Mouse (Mus musculus): ENCODE measurements at regions not wholly inside any gene's neighbourhood (a gene's known extent, or its start where the extent isn't known, plus 50 kb on each side); places are given as distances from the start of the nearest gene placed in this dataset.

DNA sequence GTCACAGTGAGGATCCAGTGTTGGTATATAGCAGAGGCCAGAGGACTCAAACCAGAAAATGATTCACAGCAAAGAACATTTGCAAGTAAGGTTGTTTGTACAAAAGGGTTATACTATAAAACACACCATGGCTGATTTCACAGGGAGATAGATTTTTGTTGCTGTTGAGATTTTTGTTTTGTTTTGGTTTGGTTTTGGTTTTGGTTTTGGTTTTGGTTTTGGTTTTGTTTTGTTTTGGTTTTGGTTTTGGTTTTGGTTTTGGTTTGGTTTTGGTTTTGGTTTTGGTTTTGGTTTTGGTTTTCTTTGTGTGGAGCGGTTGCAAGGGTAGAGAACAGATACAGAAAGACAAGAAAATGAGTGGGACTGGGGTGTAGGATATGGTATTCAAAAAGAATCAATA is 301.1 kb upstream of the Rack1 start:
- TF ChIP-seq POLR2A (IDR thresholded peaks at IDR 0.05; ENCODE audit: borderline replicate concordance, control insufficient read depth, low read depth, low read length) = no peak
- TF ChIP-seq CTCF (IDR thresholded peaks at IDR 0.05; ENCODE audit: control insufficient read depth, insufficient read depth, low read length) = no peak
- WGBS = 69% methylated on average over 1 of the region's 1 CpGs
- Histone ChIP-seq H3K4me3 (replicated peaks; ENCODE audit: control insufficient read depth, low read depth, low read length) (no peak overlapping the region), H3K27ac (ENCODE audit: control insufficient read depth, insufficient read depth, low read depth, low read length, poor library complexity) (no peak overlapping the region), H3K4me1 (ENCODE audit: control insufficient read depth, insufficient read depth, low read length) (no peaks in the 10 kb centered on the region)

DNA sequence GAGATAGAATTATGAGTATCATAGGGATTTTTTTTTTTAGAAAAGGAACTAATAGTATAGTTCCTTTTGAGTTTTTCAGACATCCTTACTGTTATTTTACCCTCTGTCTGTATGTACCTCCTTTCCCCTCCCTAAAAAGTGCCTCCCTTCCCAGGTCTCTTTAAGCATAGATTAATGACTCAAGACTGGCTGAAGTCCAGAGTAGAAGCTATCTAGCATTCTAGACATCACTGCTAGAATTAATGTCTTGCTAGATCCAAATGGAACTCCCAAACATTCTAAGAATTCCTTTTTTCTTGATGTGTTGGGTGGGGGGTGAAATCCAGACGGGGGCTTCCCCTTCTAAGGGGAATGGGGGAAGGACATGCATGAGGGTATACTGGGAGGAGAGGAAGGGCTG is 311.8 kb upstream of the Rack1 start:
- no peak overlapping the region for H3K4me3 ChIP-seq (replicated peaks; ENCODE audit: control insufficient read depth, low read depth, low read length)
- H3K4me1 ChIP-seq (ENCODE audit: control insufficient read depth, insufficient read depth, low read length) = no peaks in the 10 kb centered on the region
- no peak overlapping the region for H3K27ac ChIP-seq (ENCODE audit: control insufficient read depth, insufficient read depth, low read depth, low read length, poor library complexity)
- WGBS = 65% methylated on average over 1 of the region's 1 CpGs
- TF ChIP-seq CTCF (IDR thresholded peaks at IDR 0.05; ENCODE audit: control insufficient read depth, insufficient read depth, low read length) (no peak), POLR2A (IDR thresholded peaks at IDR 0.05; ENCODE audit: borderline replicate concordance, control insufficient read depth, low read depth, low read length) (no peak)

GRCm38 (mm10) chr11:48464036-48464435 is 336.1 kb upstream of the Rack1 start:
- 65% methylated on average over 4 of the region's 4 CpGs for WGBS
- H3K27ac ChIP-seq (ENCODE audit: control insufficient read depth, insufficient read depth, low read depth, low read length, poor library complexity) = no peak overlapping the region
- no peak for TF ChIP-seq POLR2A (IDR thresholded peaks at IDR 0.05; ENCODE audit: borderline replicate concordance, control insufficient read depth, low read depth, low read length)
- TF ChIP-seq CTCF (IDR thresholded peaks at IDR 0.05; ENCODE audit: control insufficient read depth, insufficient read depth, low read length) = no peak
- H3K4me1 ChIP-seq (ENCODE audit: control insufficient read depth, insufficient read depth, low read length) = no peaks in the 10 kb centered on the region
- H3K4me3 ChIP-seq (replicated peaks; ENCODE audit: control insufficient read depth, low read depth, low read length) = no peak overlapping the region

- 74% methylated on average over 1 of the region's 1 CpGs for WGBS
- Histone ChIP-seq H3K27ac (ENCODE audit: control insufficient read depth, insufficient read depth, low read depth, low read length, poor library complexity) (no peak overlapping the region), H3K4me3 (replicated peaks; ENCODE audit: control insufficient read depth, low read depth, low read length) (no peak overlapping the region), H3K4me1 (ENCODE audit: control insufficient read depth, insufficient read depth, low read length) (no peaks in the 10 kb centered on the region)
- TF ChIP-seq POLR2A (IDR thresholded peaks at IDR 0.05; ENCODE audit: borderline replicate concordance, control insufficient read depth, low read depth, low read length) (no peak), CTCF (IDR thresholded peaks at IDR 0.05; ENCODE audit: control insufficient read depth, insufficient read depth, low read length) (no peak)
Observed at GRCm38 (mm10) chr11:48449883-48450282, 350.2 kb upstream of the Rack1 start.

DNA sequence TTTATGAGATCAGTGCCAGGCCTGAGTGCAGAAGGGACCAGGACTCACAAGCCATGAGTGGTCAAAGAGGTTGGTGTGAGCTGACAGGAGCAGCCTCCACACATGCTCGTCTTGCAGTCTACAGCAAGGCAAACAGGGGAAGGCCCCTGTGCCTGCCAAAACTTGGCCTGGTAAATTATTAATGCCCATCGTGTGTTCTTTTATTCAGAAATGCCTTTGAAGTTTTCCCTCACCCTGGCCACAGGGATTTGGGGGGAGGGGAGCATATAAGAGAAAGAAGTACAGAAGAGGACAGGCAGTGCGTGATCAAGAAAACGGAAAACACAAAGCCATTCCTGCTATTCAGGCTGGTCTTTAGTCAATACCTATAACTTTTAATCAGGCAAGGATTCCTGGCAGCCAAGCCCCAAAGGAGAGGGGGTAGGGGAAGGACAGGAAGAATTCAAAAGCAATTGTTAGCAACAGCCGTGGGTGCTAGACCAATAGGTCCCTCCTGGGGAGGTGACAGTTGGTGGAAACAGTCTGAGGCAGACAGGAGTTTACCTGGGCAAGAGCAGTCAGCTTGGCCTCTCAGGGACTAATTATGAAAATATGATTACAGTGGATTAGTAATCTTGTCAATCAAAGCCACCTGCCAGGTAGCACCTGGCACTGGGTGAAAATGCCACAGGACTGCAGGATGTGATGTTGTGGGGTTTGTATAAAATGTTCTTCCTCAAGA is 357.4 kb upstream of the Rack1 start:
- Histone ChIP-seq H3K4me1 (ENCODE audit: control insufficient read depth, insufficient read depth, low read length) (no peaks in the 10 kb centered on the region), H3K4me3 (replicated peaks; ENCODE audit: control insufficient read depth, low read depth, low read length) (no peak overlapping the region), H3K27ac (ENCODE audit: control insufficient read depth, insufficient read depth, low read depth, low read length, poor library complexity) (no peak overlapping the region)
- 65% methylated on average over 5 of the region's 5 CpGs for WGBS
- TF ChIP-seq CTCF (IDR thresholded peaks at IDR 0.05; ENCODE audit: control insufficient read depth, insufficient read depth, low read length) (no peak), POLR2A (IDR thresholded peaks at IDR 0.05; ENCODE audit: borderline replicate concordance, control insufficient read depth, low read depth, low read length) (no peak)

GRCm38 (mm10) chr11:48436712-48437111 is 363.4 kb upstream of the Rack1 start:
- WGBS = 85% methylated on average over 3 of the region's 3 CpGs
- Histone ChIP-seq H3K4me1 (ENCODE audit: control insufficient read depth, insufficient read depth, low read length) (no peaks in the 10 kb centered on the region), H3K27ac (ENCODE audit: control insufficient read depth, insufficient read depth, low read depth, low read length, poor library complexity) (no peak overlapping the region), H3K4me3 (replicated peaks; ENCODE audit: control insufficient read depth, low read depth, low read length) (no peak overlapping the region)
- TF ChIP-seq POLR2A (IDR thresholded peaks at IDR 0.05; ENCODE audit: borderline replicate concordance, control insufficient read depth, low read depth, low read length) (no peak), CTCF (IDR thresholded peaks at IDR 0.05; ENCODE audit: control insufficient read depth, insufficient read depth, low read length) (no peak)

DNA sequence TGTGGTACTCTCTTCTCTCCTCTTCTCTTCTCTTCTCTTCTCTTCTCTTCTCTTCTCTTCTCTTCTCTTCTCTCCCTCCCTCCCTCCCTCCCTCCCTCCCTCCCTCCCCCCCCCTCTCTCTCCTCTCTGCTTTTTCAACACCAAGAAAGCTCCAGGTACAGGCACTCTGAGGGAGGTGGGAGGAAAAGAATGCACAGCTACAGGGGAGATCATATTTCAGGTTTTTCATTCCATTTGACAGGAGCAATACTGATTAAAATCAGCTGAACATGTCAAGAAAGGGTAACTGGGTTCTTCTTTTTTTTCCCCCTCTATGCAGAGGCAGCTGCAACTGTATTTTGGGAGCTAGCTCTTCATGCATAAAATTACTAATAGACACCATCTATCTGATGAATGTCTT is 368.8 kb upstream of the Rack1 start:
- no peak overlapping the region for H3K27ac ChIP-seq (ENCODE audit: control insufficient read depth, insufficient read depth, low read depth, low read length, poor library complexity)
- TF ChIP-seq POLR2A (IDR thresholded peaks at IDR 0.05; ENCODE audit: borderline replicate concordance, control insufficient read depth, low read depth, low read length) (no peak), CTCF (IDR thresholded peaks at IDR 0.05; ENCODE audit: control insufficient read depth, insufficient read depth, low read length) (no peak)
- no peaks in the 10 kb centered on the region for H3K4me1 ChIP-seq (ENCODE audit: control insufficient read depth, insufficient read depth, low read length)
- H3K4me3 ChIP-seq (replicated peaks; ENCODE audit: control insufficient read depth, low read depth, low read length) = no peak overlapping the region

GRCm38 (mm10) chr11:48427423-48427822 is 372.7 kb upstream of the Rack1 start:
- H3K4me3 ChIP-seq (replicated peaks; ENCODE audit: control insufficient read depth, low read depth, low read length) = no peak overlapping the region
- H3K4me1 ChIP-seq (ENCODE audit: control insufficient read depth, insufficient read depth, low read length) = no peaks in the 10 kb centered on the region
- WGBS = 61% methylated on average over 2 of the region's 2 CpGs
- TF ChIP-seq CTCF (IDR thresholded peaks at IDR 0.05; ENCODE audit: control insufficient read depth, insufficient read depth, low read length) (no peak), POLR2A (IDR thresholded peaks at IDR 0.05; ENCODE audit: borderline replicate concordance, control insufficient read depth, low read depth, low read length) (no peak)
- no peak overlapping the region for H3K27ac ChIP-seq (ENCODE audit: control insufficient read depth, insufficient read depth, low read depth, low read length, poor library complexity)

- no peaks in the 10 kb centered on the region for H3K4me1 ChIP-seq (ENCODE audit: control insufficient read depth, insufficient read depth, low read length)
- WGBS = 62% methylated on average over 1 of the region's 1 CpGs
- no peak overlapping the region for H3K4me3 ChIP-seq (replicated peaks; ENCODE audit: control insufficient read depth, low read depth, low read length)
- H3K27ac ChIP-seq (ENCODE audit: control insufficient read depth, insufficient read depth, low read depth, low read length, poor library complexity) = no peak overlapping the region
- no peak for TF ChIP-seq CTCF (IDR thresholded peaks at IDR 0.05; ENCODE audit: control insufficient read depth, insufficient read depth, low read length)
- no peak for TF ChIP-seq POLR2A (IDR thresholded peaks at IDR 0.05; ENCODE audit: borderline replicate concordance, control insufficient read depth, low read depth, low read length)
Observed at GRCm38 (mm10) chr11:48426446-48426845, 373.7 kb upstream of the Rack1 start.
